Mouse (Mus musculus) midbrain, embryonic 15.5 days (tissue): ENCODE data around the gene Fam49a. TPM values are rescaled to one million over a fixed set of nuclear protein-coding genes. Genes with fewer than 3 reads are reported as not detected.
A peak's percentile ranks its signal among the peaks of the same experiment; 100 is the strongest.

Source experiments
- ATAC-seq: fragments of 200-750 bp; cut with Nextera tagmentation; replicated peaks from 2 replicates; pipeline ENCODE4 v1.8.0; 2017; ENCODE audit warnings: moderate TSS enrichment
- H3K27ac ChIP-seq: fragments of 300-500 bp; sonication (generic); 2 replicates; pipeline ENCODE4 v1.5.1; 2015; ENCODE audit warnings: mild to moderate bottlenecking, inconsistent platforms
- H3K27me3 ChIP-seq: fragments of 300-500 bp; sonication (generic); replicated peaks from 2 replicates; pipeline ENCODE4 v1.6.1; 2015; ENCODE audit warnings: inconsistent platforms
- H3K36me3 ChIP-seq: fragments of 300-500 bp; sonication (generic); replicated peaks from 2 replicates; pipeline ENCODE4 v1.6.1; 2015; ENCODE audit warnings: inconsistent platforms
- H3K4me1 ChIP-seq: fragments of 300-500 bp; sonication (generic); 2 replicates; pipeline ENCODE4 v1.6.1; 2015; ENCODE audit warnings: inconsistent platforms
- H3K4me2 ChIP-seq: fragments of 300-500 bp; sonication (generic); 2 replicates; pipeline ENCODE4 v1.6.1; 2015; ENCODE audit warnings: inconsistent platforms, mild to moderate bottlenecking, moderate library complexity
- H3K4me3 ChIP-seq: fragments of 300-500 bp; sonication (generic); 2 replicates; pipeline ENCODE4 v1.5.1; 2015; ENCODE audit warnings: mild to moderate bottlenecking, inconsistent platforms
- H3K9ac ChIP-seq: fragments of 300-500 bp; sonication (generic); 2 replicates; pipeline ENCODE4 v1.6.1; 2015; ENCODE audit warnings: mild to moderate bottlenecking, inconsistent platforms
- H3K9me3 ChIP-seq: fragments of 300-500 bp; sonication (generic); 2 replicates; pipeline ENCODE4 v1.6.1; 2016; ENCODE audit warnings: inconsistent platforms
- WGBS: fragments of 180-500 bp; shearing (Covaris S2); methylation state at CpG from one replicate; pipeline ENCODE4 v1.1.7; 2015; ENCODE audit warnings: mixed read lengths; 5-methylcytosine and 5-hydroxymethylcytosine counted together
- polyA plus RNA-seq: library from polyadenylated mRNA; unstranded; fragments of >200 nt; fragmentation: Nextera tagmentation; extraction: Ambion mirVana; gene quantifications from 2 replicates; pipeline ENCODE4 v1.2.1, GENCODE M21; 2015

Fam49a gene
- polyA plus RNA-seq, 1 experiment from 2014 or later, result 48.4 TPM

GRCm38 (mm10) chr12:12389271-12389670 is 127.3 kb downstream of the Fam49a start:
- WGBS, result 86% methylated on average over 1 of the region's 1 CpGs
- no peaks in the 10 kb centered on the region for H3K27me3 ChIP-seq
- no peak overlapping the region for H3K4me3 ChIP-seq
- no peaks in the 10 kb centered on the region for H3K9me3 ChIP-seq
- no peak for ATAC-seq
- H3K4me1 ChIP-seq, result no peaks in the 10 kb centered on the region
- no peak overlapping the region for H3K4me2 ChIP-seq
- H3K9ac ChIP-seq, result no peak overlapping the region
- no peaks in the 10 kb centered on the region for H3K36me3 ChIP-seq
- no peak overlapping the region for H3K27ac ChIP-seq

GRCm38 (mm10) chr12:12396224-12396623 is 134.3 kb downstream of the Fam49a start:
- Histone ChIP-seq H3K4me3 (no peak overlapping the region), H3K4me1 (no peaks in the 10 kb centered on the region), H3K9ac (no peak overlapping the region), H3K4me2 (no peak overlapping the region), H3K27ac (no peak overlapping the region), H3K36me3 (no peaks in the 10 kb centered on the region), H3K9me3 (no peaks in the 10 kb centered on the region), H3K27me3 (no peaks in the 10 kb centered on the region)
- WGBS, result 29% methylated on average over 6 of the region's 6 CpGs
- no peak for ATAC-seq

GRCm38 (mm10) chr12:12401051-12401465 is 139.1 kb downstream of the Fam49a start:
- H3K4me2 ChIP-seq, result peak overlapping the region; percentile 15; the same call in 1 of the 2 replicates
- no peaks in the 10 kb centered on the region for H3K9me3 ChIP-seq
- no peaks in the 10 kb centered on the region for H3K36me3 ChIP-seq
- ATAC-seq, result no peak
- no peak overlapping the region for H3K27ac ChIP-seq
- no peak overlapping the region for H3K9ac ChIP-seq
- H3K27me3 ChIP-seq, result no peaks in the 10 kb centered on the region
- no peaks in the 10 kb centered on the region for H3K4me1 ChIP-seq
- H3K4me3 ChIP-seq, result no peak overlapping the region
- 53% methylated on average over 9 of the region's 9 CpGs for WGBS

GRCm38 (mm10) chr12:12401504-12401903 is 139.6 kb downstream of the Fam49a start:
- no peaks in the 10 kb centered on the region for H3K4me1 ChIP-seq
- no peaks in the 10 kb centered on the region for H3K9me3 ChIP-seq
- H3K4me2 ChIP-seq, result peak overlapping the region; percentile 15; the same call in 1 of the 2 replicates
- WGBS, result 61% methylated on average over 15 of the region's 15 CpGs
- no peak overlapping the region for H3K27ac ChIP-seq
- no peak overlapping the region for H3K9ac ChIP-seq
- no peaks in the 10 kb centered on the region for H3K36me3 ChIP-seq
- no peak overlapping the region for H3K4me3 ChIP-seq
- ATAC-seq, result no peak
- no peaks in the 10 kb centered on the region for H3K27me3 ChIP-seq

GRCm38 (mm10) chr12:12405491-12406110 is 143.7 kb downstream of the Fam49a start:
- Histone ChIP-seq H3K27me3 (no peaks in the 10 kb centered on the region), H3K27ac (no peak overlapping the region), H3K9me3 (no peaks in the 10 kb centered on the region), H3K4me2 (no peak overlapping the region), H3K36me3 (no peaks in the 10 kb centered on the region), H3K4me1 (no peaks in the 10 kb centered on the region), H3K4me3 (no peak overlapping the region), H3K9ac (no peak overlapping the region)
- 61% methylated on average over 10 of the region's 10 CpGs for WGBS
- ATAC-seq, result no peak

- H3K9me3 ChIP-seq, result no peaks in the 10 kb centered on the region
- no peak for ATAC-seq
- 73% methylated on average over 5 of the region's 5 CpGs for WGBS
- H3K9ac ChIP-seq, result no peak overlapping the region
- no peak overlapping the region for H3K4me3 ChIP-seq
- no peak overlapping the region for H3K27ac ChIP-seq
- no peaks in the 10 kb centered on the region for H3K36me3 ChIP-seq
- H3K4me1 ChIP-seq, result no peaks in the 10 kb centered on the region
- no peaks in the 10 kb centered on the region for H3K27me3 ChIP-seq
- no peak overlapping the region for H3K4me2 ChIP-seq
These were observed 147.1 kb downstream of the Fam49a start for GRCm38 (mm10) chr12:12409044-12409443.

- Histone ChIP-seq H3K9me3 (no peaks in the 10 kb centered on the region), H3K36me3 (no peaks in the 10 kb centered on the region), H3K27ac (no peak overlapping the region), H3K4me3 (no peak overlapping the region), H3K4me2 (no peak overlapping the region), H3K9ac (no peak overlapping the region), H3K27me3 (no peaks in the 10 kb centered on the region), H3K4me1 (no peaks in the 10 kb centered on the region)
- 43% methylated on average over 5 of the region's 5 CpGs for WGBS
- 0 out of 2 replicates have a peak, but pooled peaks have one; percentile 27 for ATAC-seq
These were observed 150.7 kb downstream of the Fam49a start for GRCm38 (mm10) chr12:12412674-12413073.

GRCm38 (mm10) chr12:12420423-12420822 is 158.5 kb downstream of the Fam49a start:
- H3K4me3 ChIP-seq, result no peak overlapping the region
- peak; percentile 43 for ATAC-seq
- H3K4me2 ChIP-seq, result no peak overlapping the region

GRCm38 (mm10) chr12:12420841-12421579 is 159.1 kb downstream of the Fam49a start:
- Histone ChIP-seq H3K27ac (peak overlapping the region; percentile 46), H3K36me3 (no peaks in the 10 kb centered on the region), H3K9ac (peak overlapping the region; percentile 48), H3K4me3 (peak overlapping the region; percentile 29), H3K9me3 (no peaks in the 10 kb centered on the region), H3K27me3 (no peaks in the 10 kb centered on the region), H3K4me1 (peaks cover 5% of the 10 kb centered on the region; the same call in 1 of the 2 replicates), H3K4me2 (peak overlapping the region; percentile 51)
- peak; percentile 97 for ATAC-seq
- 10% methylated on average over 25 of the region's 25 CpGs for WGBS

More at GRCm38 (mm10) chr12:12420423-12420822, 158.5 kb downstream of the Fam49a start:
- no peaks in the 10 kb centered on the region for H3K9me3 ChIP-seq
- H3K4me1 ChIP-seq, result peaks cover 5% of the 10 kb centered on the region; the same call in 1 of the 2 replicates
- H3K9ac ChIP-seq, result no peak overlapping the region; the same call in 1 of the 2 replicates
- no peak overlapping the region for H3K27ac ChIP-seq
- no peaks in the 10 kb centered on the region for H3K36me3 ChIP-seq
- 5% methylated on average over 2 of the region's 2 CpGs for whole genome bisulfite sequencing
- no peaks in the 10 kb centered on the region for H3K27me3 ChIP-seq

- 94% methylated on average over 8 of the region's 8 CpGs for WGBS
- Histone ChIP-seq H3K9me3 (no peaks in the 10 kb centered on the region), H3K4me3 (no peak overlapping the region; the same call in 1 of the 2 replicates), H3K4me2 (peak overlapping the region; percentile 51; the same call in 1 of the 2 replicates), H3K36me3 (no peaks in the 10 kb centered on the region), H3K9ac (no peak overlapping the region), H3K27me3 (no peaks in the 10 kb centered on the region), H3K4me1 (peaks cover 5% of the 10 kb centered on the region; the same call in 1 of the 2 replicates), H3K27ac (0 out of 2 replicates have a peak overlapping the region, but pooled peaks have one; percentile 46)
- ATAC-seq, result no peak
These were observed 159.6 kb downstream of the Fam49a start for GRCm38 (mm10) chr12:12421580-12421878.

GRCm38 (mm10) chr12:12425188-12425587 is 163.2 kb downstream of the Fam49a start:
- H3K9me3 ChIP-seq, result no peaks in the 10 kb centered on the region
- no peak overlapping the region for H3K27ac ChIP-seq
- no peak for ATAC-seq
- H3K36me3 ChIP-seq, result no peaks in the 10 kb centered on the region
- H3K4me1 ChIP-seq, result peaks cover 5% of the 10 kb centered on the region; the same call in 1 of the 2 replicates
- H3K4me3 ChIP-seq, result no peak overlapping the region
- H3K9ac ChIP-seq, result no peak overlapping the region
- WGBS, result 68% methylated on average over 5 of the region's 5 CpGs
- no peaks in the 10 kb centered on the region for H3K27me3 ChIP-seq
- no peak overlapping the region for H3K4me2 ChIP-seq

- WGBS, result 94% methylated on average over 1 of the region's 1 CpGs
- Histone ChIP-seq H3K4me3 (no peak overlapping the region), H3K9ac (no peak overlapping the region), H3K27me3 (no peaks in the 10 kb centered on the region), H3K4me2 (no peak overlapping the region), H3K36me3 (no peaks in the 10 kb centered on the region), H3K9me3 (no peaks in the 10 kb centered on the region), H3K4me1 (no peaks in the 10 kb centered on the region), H3K27ac (no peak overlapping the region)
- ATAC-seq, result no peak
These were observed 165.3 kb downstream of the Fam49a start for GRCm38 (mm10) chr12:12427285-12427684.
